Mouse (Mus musculus): ENCODE measurements around the gene Magi2.
"Not testable (repeated sequence)": the region's sequence is repeated elsewhere in the genome, so short reads cannot be mapped to it uniquely, and the experiment has no call there.

Magi2 gene

DNA sequence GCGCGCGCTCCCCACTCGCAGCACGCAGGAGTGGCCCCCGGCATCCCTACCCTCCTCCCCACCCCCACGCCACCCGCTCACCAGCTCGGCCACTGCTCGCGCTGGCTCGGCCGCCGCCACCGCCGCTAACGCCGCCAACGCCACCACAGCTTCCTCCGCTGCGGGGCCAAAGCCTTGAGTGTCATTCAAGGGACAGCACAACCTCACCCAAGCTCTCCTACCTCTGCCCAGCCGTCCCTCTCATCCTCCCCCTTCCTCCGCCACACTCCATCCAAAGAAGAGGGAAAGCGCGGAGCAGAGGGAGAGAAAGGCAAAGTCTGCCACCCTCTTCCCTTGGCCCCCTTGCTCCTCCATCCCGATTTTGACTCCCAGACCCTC is at the start of gene Magi2:
Gene Magi2, plus strand, starts transcription at position 171 of the 378 bp plus-strand sequence.
- in situ Hi-C loops (cut with MboI) = no loop called here

DNA sequence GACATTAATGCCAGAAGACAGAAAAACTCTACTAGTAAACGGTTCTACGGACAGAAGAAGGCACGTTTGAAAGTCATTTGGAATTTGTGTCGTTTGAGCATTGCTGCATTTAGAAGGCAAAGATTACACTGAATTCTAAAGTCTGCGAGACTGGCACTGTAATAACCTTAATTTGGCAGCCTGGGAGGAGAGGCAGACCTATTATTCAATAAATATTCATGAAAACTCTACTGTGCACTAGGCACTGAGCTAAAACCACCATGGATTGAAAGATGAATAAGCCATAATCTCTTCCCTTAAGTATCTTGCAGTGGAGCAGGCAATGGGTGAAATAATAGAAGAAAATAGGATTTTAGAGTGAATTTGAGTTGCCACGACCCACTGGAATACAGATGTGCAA is 48.2 kb upstream of the Magi2 start:
- in situ Hi-C loops (cut with MboI) = no loop called here

DNA sequence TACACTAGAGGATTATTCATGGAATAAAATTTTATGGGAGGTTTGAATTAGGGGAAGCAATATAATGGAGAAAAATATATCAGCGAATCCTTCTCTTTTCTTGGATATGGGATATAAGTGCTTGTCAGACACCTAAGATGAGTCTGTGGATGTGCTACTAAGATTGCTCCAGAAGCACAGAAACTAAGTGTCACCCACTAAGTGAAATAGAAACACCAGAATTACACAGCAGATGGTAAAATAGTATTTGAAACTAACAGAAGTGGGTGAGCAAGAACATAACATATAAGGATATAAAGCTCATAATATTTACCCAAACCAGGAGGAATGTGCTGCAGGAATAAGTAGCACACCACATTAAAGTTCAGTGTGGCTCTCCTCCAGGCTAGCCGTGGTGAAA is 40.7 kb upstream of the Magi2 start:
- in situ Hi-C loops (cut with MboI) = no loop called here

DNA sequence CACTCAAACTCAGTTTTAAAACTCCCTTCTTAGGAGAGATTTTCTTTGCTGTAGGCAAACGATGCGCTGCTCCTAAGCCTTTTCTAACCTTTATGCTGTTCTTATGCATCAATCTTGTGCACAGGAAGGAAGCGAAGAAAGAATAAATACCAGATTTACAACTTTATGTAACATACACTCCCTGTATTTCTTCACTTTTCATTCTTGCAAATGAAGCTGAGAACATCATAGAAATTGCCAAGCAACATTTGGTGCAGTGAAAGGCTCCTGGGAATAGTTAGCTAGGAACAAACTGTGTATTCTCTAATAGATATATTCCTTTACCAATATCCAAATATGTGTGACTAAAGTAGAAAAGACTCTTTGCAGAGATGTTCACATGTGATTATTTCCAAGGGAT is 15.2 kb upstream of the Magi2 start:
- in situ Hi-C loops (cut with MboI) = no loop called here

DNA sequence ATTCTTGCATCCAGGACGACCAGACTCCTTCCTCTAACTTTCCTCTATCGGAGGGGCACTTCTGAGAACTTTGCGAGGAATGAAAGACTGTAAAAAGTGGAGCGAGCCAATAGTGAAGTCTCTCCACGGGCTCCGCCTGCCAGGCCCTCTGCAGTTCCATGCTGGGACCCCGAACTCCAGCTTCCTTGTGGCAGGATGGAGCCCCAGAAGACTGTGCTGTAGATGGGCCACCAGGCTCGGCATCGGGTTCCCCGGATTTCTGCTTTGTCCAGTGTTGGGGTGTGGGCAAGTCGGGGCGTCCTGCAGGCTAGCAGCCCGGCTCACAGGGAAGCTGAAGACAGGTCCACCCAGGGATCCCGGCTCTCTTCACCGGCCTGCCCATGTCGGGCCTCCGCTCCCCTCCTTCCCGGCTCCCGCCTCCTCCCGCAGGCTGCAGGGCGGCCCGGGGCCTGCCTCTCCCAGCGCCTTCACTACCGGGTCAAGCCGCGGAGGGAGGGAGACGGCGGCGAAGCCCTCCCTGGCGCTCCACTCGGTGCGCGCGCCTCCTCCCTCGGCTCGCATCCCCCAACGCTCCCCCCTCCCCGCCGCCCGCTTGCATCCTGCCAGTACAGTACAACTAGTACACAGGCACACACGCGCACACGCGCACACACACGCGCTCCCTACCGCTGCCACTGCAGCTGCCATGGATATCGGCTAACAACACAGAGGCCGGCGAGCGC is 531 bp upstream of the Magi2 start:
- in situ Hi-C loops (cut with MboI) = no loop called here

DNA sequence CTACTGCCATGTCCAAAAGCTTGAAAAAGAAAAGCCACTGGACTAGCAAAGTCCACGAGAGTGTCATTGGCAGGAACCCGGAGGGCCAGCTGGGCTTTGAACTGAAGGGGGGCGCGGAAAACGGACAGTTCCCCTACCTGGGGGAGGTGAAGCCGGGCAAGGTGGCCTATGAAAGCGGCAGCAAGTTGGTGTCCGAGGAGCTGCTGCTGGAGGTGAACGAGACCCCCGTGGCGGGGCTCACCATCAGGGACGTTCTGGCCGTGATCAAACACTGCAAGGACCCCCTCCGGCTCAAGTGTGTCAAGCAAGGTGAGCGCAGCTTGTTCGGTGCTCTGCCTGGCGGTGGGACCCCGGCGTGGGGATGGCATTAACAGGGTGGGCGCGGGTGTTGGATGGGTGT is 445 bp downstream of the Magi2 start:
- in situ Hi-C loops (cut with MboI) = no loop called here

DNA sequence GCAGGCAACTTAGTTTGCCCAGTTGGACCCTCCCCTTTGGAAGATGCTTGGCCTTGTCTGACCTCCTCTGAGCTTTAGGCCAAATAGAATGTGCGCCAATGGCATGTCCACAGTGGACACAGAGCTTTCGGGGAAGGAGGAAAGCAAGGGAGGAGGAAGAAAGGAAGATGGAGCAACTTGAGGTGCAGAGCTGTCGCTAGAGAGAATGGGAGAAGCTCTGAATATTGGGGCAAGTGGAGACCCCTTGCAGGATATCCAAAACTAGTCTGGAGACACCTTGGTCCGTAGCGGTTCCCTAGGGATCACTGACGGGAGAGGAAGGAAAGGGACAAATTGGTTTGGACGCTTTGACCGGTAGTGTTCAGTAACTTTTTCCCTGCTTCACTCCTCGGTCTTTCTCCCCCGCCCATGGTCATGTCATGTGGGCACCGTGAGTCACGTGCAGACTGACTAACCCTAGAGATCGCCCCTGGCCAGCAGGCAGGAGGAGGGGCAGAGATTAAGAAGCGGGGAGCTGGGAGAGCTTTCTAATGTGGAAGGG is 1.0 kb downstream of the Magi2 start:
- in situ Hi-C loops (cut with MboI) = no loop called here

DNA sequence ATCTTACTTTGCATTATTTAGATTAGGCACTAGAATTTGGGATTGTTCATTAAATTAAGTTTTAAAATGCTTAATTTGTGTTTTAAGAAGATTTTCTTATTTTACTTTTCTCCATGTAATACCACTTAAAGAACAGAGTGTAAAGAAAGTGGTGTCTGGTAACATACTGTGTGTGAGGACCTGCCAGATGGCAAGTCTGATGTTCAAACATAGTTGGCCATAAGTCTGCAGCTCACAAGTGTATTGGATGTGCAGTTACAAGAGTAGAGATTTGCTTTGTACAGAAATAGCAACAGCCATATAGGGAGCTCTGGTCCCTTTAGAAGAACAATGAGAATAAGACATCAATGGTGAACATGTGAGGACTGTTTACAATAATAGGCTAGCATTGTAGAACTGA is 15.0 kb downstream of the Magi2 start:
- in situ Hi-C loops (cut with MboI) = no loop called here

DNA sequence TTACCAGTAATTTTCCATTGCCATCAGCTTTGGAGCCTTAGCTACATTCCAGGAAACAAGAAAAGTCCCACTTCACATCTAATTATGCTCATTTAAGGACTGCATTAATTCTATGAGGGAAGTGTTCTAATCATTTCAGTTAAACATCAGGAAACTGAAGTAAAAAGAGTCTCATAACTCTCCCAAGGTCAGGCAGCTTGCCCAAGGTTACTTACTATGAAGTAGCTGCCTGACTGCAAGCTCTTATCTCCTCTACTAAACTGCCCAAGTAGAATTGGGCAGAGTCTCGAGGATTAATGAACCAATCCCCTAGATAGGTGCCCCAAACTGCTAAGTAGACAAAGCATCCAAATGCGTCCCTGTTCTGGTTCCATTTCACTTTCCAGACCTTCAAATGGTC is 19.6 kb downstream of the Magi2 start:
- in situ Hi-C loops (cut with MboI) = no loop called here

DNA sequence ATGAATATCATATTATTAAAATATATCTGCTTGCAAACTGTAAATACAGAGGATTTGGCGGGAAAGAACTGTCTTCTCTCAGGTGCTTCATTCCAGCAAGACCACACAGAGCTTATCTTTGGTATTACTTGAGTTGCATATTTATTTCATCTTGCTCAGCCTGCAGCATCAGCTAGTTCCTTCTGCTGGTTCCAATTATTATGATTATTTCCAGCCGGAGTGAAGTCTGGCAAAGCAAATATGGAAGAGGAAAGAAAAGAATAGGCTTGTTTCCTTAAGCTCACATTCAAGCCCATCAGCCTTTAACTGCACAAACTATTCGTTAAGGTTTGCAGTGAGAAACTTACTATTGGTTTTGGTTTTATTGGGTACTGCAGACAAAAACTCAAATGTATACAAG is 20.4 kb downstream of the Magi2 start:
- in situ Hi-C loops (cut with MboI) = no loop called here

DNA sequence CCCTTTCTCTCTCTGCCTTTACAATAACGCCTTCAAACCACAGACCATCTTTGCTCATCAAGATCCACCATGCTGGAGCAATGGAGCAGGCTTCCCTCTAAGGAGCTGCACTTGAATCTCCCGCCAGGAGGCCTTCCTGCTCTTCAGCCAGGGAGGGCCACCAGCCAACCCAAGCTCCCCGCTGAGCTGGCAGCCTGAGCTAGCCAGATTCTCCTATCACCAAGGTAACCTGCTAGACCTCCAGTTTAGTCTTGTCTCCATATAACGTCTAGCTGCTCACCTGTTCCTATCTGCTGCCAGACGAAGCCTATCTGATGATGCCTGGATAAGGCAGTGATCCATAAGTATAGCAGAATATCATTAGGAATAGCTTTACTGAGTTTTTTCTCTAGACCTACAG is 36.0 kb downstream of the Magi2 start:
- in situ Hi-C loops (cut with MboI) = no loop called here

DNA sequence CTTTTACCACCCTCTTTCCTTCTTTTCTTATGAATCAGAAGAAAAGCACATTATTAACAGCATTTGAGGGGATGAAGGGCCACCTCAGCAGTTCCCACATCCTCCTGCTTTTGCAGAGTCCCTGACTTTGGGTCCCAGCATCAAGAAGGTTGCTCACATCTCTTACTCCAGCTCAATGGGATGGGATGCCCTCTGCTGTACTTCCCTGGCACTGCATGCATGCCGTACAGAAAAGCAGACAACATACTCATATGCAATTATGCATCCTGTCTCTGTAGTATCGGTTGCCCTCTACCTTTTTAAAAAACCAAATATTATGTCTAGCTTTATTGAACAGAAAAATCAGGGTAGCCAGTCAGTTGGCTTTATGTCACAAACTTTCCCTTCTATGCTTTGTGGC is 37.8 kb downstream of the Magi2 start:
- in situ Hi-C loops (cut with MboI) = no loop called here

DNA sequence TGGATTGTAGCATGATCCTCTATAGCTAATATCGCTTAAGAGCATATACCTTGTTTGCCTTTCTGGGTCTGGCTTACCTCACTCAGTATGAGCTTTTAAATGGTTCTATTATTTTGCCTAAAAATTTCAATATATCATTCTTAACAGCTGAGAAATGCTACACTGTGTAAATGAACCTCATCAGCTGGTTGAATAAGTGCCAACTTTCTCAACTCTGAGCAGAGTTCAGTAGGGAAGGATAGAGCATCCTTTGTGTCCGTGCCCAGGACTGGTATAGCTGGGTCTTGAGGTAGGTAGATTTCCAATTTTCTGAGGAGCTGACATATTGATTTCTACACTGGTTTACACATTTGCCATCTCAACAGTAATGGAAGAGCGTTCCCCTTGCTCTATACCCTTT is 65.7 kb downstream of the Magi2 start:
- in situ Hi-C loops (cut with MboI) = no loop called here

DNA sequence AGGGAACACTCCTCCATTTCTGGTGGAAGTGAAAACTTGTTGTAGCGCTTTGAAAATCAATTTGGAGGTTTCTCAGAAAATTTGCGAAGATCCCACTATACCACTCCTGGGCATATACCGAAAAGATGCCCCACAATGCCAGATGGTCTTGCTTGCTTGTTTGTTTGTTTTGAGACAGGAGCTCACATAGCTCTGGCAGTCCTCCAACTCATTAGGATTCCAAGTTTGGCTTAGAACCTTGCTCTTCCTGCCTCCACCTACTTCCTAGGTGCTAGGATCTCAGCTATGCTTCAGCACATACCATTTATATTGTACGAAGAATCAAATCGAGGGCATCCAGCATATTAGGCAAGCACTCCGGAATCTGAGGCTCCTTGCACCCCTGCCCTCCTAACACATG is 79.8 kb downstream of the Magi2 start:
- in situ Hi-C loops (cut with MboI) = no loop called here

DNA sequence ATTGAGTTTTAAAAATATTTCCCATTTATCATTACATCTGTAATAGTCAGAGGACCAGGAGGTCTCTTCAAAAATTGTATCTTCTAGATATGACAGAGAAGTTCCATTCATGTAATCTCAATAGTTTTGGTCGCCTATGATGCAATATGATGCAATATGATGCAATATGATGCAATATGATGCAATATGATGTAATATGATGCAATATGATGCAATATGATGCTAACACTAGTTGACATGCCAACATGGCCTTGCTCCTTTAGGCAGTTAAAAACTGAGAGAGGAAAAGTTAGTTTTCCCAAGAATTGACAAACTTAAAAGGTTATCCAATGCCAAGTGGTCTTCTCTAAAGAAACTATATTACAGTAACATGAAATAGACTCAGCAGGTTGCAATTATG is 83.0 kb downstream of the Magi2 start:
- in situ Hi-C loops (cut with MboI) = no loop called here

DNA sequence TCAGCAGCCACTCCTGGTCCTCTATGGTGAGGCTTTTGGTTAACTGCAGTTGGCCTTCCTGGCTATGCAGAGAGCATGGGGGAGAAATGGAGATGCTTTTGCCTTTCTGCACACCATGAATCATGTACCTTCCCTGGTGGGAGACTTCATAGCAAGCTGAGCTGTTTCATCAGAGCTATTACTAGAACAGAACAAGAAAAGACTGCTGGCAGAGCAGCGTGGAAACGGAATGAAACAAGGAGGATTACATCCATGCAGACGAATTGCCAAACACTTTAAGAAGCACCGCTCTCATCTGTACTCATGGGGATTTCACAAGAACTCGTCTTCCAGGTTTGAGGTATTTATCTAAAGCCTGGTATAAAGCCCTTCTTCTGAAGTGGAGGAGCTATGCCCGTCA is 95.7 kb downstream of the Magi2 start:
- in situ Hi-C loops (cut with MboI) = no loop called here

DNA sequence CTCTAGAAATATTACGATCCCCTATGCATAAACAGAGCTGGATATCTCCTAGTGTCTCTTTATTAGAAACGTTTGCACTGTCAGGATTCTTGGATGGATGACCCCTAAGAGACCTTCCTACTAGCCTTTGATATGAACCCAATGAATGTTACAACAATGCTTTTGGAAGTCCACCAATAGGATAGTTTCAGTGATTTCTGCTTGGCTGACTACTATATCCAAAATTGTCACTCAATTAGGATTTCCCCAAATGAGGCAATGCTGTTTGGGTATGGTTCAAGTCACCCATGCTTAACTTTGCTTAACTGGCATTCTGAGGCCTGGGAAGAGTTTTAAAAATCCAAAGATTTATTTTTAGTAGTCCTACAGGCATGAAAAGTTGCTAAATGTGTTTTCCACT is 110.7 kb downstream of the Magi2 start:
- in situ Hi-C loops (cut with MboI) = no loop called here

DNA sequence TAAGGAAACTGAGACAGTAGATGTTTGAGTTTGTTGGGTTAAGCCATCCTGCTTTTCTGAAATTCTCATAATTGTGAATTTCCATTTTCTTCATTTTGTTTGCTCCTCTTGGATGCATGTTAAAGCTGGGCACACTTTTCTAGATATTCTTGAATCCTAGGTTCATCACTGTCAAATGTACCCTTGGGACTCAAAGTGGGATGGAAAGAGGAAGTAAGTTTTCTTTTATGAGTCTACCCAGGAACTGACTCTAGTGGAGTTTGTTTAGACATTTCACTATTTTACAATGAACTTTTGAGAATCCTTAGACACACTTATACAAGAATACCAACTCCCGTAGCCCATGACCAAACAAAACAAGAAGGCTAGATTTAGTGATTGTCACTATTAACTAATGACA is 141.3 kb downstream of the Magi2 start:
- in situ Hi-C loops (cut with MboI) = no loop called here

DNA sequence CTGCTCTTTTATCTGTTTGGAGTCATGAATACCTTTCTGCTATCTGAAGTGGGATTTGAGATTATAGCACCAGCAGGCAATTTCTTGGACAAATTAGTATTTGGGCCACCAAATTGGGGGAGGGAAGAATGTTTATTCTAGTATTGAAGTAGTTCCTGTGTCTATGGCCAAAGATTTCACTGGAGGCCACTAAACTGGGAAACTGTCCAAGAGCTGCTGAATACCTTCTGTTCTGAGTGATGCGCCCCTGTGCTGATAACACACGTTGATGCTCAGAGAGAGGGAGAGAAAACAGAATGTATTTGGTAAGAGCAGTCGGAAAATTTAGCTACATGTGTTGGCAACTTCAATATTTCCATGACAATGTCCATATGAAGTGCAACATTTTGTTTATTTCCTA is 169.0 kb downstream of the Magi2 start:
- in situ Hi-C loops (cut with MboI) = no loop called here

DNA sequence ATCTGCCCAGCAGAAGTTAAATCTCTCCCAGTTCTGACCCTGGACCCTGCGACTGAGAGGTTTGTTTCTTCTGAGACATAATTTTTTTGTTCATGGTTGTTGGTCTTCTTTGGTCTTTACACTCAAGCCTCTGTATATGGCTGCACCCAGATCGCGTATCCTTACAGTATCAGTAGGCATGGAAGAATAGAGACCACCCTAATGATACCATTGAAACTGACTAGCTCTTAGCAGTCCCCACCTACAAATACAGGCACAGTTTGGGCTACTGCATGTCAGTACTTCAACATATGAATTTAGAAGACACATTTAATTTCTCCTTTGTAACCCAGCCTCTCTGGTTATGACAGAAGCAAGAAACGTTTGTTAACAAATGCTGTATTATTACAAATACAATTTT is 173.5 kb downstream of the Magi2 start:
- in situ Hi-C loops (cut with MboI) = no loop called here

DNA sequence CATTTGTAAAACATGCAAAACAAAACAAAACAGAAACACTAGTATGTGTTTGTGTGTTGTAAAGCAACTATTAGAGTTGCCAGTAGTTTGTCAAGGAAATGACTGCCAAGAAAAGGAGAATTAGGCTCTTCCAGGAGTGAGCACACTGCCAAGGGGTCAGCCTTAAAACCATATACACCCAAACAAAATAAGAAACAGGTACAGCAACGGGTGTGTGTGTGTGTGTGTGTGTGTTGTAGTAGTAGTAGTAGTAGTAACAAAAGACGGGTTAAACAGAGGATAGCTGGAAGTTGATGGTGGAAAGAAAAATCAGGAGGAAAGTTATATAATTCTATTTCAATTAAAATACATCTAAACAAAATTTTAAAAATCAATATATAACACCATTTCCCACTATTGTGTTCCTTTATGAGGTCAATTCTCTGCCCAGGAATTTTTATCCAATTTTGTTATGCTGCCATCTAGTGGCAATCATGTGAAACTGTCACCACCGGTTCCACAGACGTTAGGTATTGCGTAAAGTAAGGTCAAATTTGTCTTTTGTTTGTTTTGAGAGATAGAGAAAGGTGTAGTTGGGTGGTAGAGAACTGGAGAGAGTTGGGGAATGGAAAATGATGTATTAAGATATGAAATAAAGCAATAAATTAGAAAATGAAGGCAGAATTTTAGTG is 174.0 kb downstream of the Magi2 start:
- in situ Hi-C loops (cut with MboI) = no loop called here

DNA sequence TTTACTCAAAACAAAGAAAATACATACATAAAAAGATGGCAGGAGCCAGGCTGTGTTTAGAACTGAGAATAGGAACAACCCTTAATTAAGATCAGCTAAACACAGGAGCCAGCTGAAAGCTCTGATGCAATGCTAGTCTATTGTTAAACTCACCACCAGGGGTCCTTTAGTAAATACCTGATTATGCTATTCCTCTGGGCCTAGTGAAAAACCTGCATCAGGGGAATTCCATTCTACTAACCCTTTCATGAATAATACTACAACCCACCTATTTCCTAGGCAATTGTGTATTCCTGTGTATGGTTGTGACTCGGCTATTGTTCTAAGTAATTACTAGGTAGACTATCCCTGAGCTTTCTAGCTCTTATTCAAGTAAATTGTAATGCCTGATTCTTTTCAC is 177.4 kb downstream of the Magi2 start:
- in situ Hi-C loops (cut with MboI) = not testable (repeated sequence)

DNA sequence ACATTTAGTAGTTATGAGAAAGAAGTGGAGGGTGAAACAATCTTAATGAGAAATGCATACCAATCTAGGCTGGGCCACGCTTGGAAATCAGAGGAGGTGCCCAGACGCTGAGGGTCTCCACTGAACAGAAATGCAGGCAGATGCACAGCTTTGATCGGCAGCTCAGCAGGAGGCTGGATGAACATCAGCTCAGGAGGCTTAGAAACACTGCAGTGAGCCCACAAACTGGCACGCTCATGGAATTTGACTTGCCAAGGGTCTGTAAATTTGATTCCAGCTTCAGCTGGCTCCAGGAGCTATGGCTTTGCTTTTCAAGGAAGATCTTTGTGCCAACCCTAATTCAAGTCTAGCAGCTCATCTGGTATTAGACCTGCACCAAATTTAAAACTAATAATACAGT is 187.7 kb downstream of the Magi2 start:
- in situ Hi-C loops (cut with MboI) = no loop called here

DNA sequence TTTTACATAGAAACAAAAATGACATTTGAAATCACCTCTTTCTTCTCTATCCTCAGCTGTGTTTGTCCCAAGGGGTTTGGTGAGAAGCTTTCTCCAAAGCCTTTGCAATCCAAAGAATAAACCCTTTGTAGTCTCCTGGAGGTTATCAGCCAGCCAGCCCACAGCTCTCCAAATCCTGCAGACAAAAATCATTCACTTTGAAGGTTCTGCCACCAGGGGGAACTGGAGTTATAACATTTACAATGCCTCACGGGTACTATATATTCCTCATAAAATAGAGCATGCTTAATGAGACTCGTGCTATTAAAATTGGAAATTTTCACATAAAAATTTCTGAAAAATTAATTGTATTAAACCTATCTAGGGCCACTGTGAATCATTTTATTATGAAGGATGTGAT is 202.5 kb downstream of the Magi2 start:
- in situ Hi-C loops (cut with MboI) = no loop called here
